Mouse (Mus musculus) heart, embryonic 14.5 days (tissue): ENCODE results near the gene Akap13. TPM values are rescaled to one million over a fixed set of nuclear protein-coding genes. Genes with fewer than 3 reads are reported as not detected.
A peak's percentile ranks its signal among the peaks of the same experiment; 100 is the strongest.

Experiments
- ATAC-seq: fragments of 200-750 bp; cut with Nextera tagmentation; 2 replicates; pipeline ENCODE4 v1.8.0; 2017; ENCODE audit warnings: low read depth, moderate TSS enrichment; ENCODE audit not compliant: insufficient number of reproducible peaks, insufficient read depth, low FRiP score
- H3K27ac ChIP-seq, 2 experiments: fragments of 200-500 bp in 1 of 2; fragments of 300-500 bp in 1 of 2; sonication (generic) in 1 of 2; replicated peaks in 1 of 2; 2 replicates each; pipeline ENCODE4 v1.5.1; 2012 to 2014; ENCODE audit warnings: low read depth in 2 of 2, low read length in 2 of 2, control low read depth in 1 of 2, mild to moderate bottlenecking in 1 of 2, mixed read lengths in 1 of 2; ENCODE audit not compliant: control insufficient read depth in 1 of 2, insufficient read depth in 1 of 2
- H3K27me3 ChIP-seq: fragments of 300-500 bp; sonication (generic); 2 replicates; pipeline ENCODE4 v1.6.1; 2014; ENCODE audit warnings: mild to moderate bottlenecking, low read length, control low read depth; ENCODE audit not compliant: control insufficient read depth, insufficient read depth
- H3K36me3 ChIP-seq: fragments of 300-500 bp; sonication (generic); 2 replicates; pipeline ENCODE4 v1.6.1; 2014; ENCODE audit warnings: mild to moderate bottlenecking, control low read depth, low read length, mixed read lengths; ENCODE audit not compliant: control insufficient read depth, insufficient read depth
- H3K4me1 ChIP-seq, 2 experiments: fragments of 200-500 bp in 1 of 2; fragments of 300-500 bp in 1 of 2; sonication (generic) in 1 of 2; 2 replicates each; pipeline ENCODE4 v1.6.1; 2012 to 2014; ENCODE audit warnings: low read length in 2 of 2, control low read depth in 1 of 2, mixed read lengths in 1 of 2; ENCODE audit not compliant: control insufficient read depth in 2 of 2, insufficient read depth in 2 of 2
- H3K4me2 ChIP-seq: fragments of 300-500 bp; sonication (generic); 2 replicates; pipeline ENCODE4 v1.6.1; 2014; ENCODE audit warnings: mild to moderate bottlenecking, low read length
- H3K4me3 ChIP-seq, 2 experiments: fragments of 200-500 bp in 1 of 2; fragments of 300-500 bp in 1 of 2; sonication (generic) in 1 of 2; 2 replicates each; pipeline ENCODE4 v1.5.1; 2012 to 2014; ENCODE audit warnings: low read length in 2 of 2, mild to moderate bottlenecking in 2 of 2, control low read depth in 1 of 2, low read depth in 1 of 2, moderate library complexity in 1 of 2; ENCODE audit not compliant: control insufficient read depth in 1 of 2, insufficient read depth in 1 of 2
- H3K9ac ChIP-seq: fragments of 300-500 bp; sonication (generic); 2 replicates; pipeline ENCODE4 v1.6.1; 2014; ENCODE audit warnings: mild to moderate bottlenecking, low read length
- H3K9me3 ChIP-seq: fragments of 300-500 bp; sonication (generic); 2 replicates; pipeline ENCODE4 v1.6.1; 2016; ENCODE audit warnings: low read length, control low read depth; ENCODE audit not compliant: control insufficient read depth
- WGBS: fragments of 180-500 bp; shearing (Covaris S2); extraction: QIAGEN DNeasy Blood & Tissue Kit; methylation state at CpG from one replicate; pipeline ENCODE4 v1.1.7; 2014; 5-methylcytosine and 5-hydroxymethylcytosine counted together
- polyA plus RNA-seq: library from polyadenylated mRNA; unstranded; fragments of >200 nt; fragmentation: Nextera tagmentation; extraction: Ambion mirVana; gene quantifications from 2 replicates; pipeline ENCODE4 v1.2.1, GENCODE M21; 2014

The Akap13 gene
- polyA plus RNA-seq, 1 experiment from 2014 or later, result 54.9 TPM

- Histone ChIP-seq H3K27me3 (no peaks in the 10 kb centered on the region), H3K4me1 (peaks cover 4 to 18% of the 10 kb centered on the region in 2 experiments), H3K36me3 (peaks cover 50% of the 10 kb centered on the region), H3K4me3 (no peak overlapping the region), H3K9ac (no peak overlapping the region), H3K4me2 (no peak overlapping the region), H3K27ac (no peak overlapping the region), H3K9me3 (no peaks in the 10 kb centered on the region)
- ATAC-seq, result no peak
- 46% methylated on average over 1 of the region's 1 CpGs for WGBS
These were observed 213.1 kb downstream of the Akap13 start for GRCm38 (mm10) chr7:75668396-75668795.

DNA sequence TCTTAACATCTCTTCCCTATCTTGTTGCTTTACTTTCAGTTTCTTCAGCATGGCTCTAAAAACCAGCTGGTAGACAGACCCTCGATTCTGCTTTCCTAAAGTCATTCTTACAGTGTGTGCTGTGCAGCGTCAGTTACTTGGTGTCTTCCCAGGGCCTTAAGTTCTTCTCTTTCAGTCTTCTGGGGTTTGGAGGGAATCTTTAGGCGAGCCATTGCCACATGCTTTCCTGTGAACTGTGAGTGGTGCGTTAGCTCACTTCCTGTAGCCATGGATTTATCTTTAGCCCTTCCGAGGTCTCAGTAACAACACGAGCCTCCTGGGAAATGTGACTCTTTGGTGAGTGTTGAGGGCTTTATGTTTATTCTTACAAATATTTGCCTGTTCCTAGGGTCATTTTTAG lies 214.1 kb downstream of the Akap13 start:
- ATAC-seq, result no peak
- Histone ChIP-seq H3K27ac (peak overlapping the region; percentile 14 to 48; a peak in 2 of 4 replicates), H3K27me3 (no peaks in the 10 kb centered on the region), H3K4me2 (peak overlapping the region; percentile 18; the same call in 1 of the 2 replicates), H3K36me3 (peaks cover 45% of the 10 kb centered on the region), H3K4me1 (peaks cover 4 to 18% of the 10 kb centered on the region in 2 experiments), H3K9me3 (no peaks in the 10 kb centered on the region), H3K4me3 (no peak overlapping the region), H3K9ac (0 out of 2 replicates have a peak overlapping the region, but pooled peaks have one; percentile 17)
- WGBS, result 42% methylated on average over 6 of the region's 6 CpGs

DNA sequence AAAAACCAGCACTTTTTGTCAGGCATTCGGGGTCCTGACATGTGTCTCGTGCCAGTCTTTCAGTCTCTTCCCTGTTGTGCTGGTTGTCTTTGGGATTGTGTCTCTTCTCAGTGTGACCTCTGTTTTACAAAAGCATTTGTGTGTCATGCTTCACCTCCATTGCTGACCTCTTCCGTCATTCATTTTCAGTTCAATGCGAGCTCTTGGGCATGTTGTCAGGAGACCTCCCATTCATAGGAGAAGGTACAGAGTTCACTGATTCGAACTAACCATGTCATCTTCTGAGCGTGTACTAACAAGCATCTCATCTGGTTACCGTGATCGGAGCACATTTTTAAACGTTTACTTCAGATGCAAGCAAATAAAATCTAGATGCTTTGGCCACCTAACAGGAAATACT lies 224.3 kb downstream of the Akap13 start:
- 0 out of 4 replicates have a peak, but pooled peaks cover 0 to 3% of the 10 kb centered on the region in 2 experiments for H3K4me1 ChIP-seq
- no peak overlapping the region for H3K4me2 ChIP-seq
- no peak overlapping the region for H3K9ac ChIP-seq
- no peaks in the 10 kb centered on the region for H3K9me3 ChIP-seq
- no peak for ATAC-seq
- no peak overlapping the region for H3K27ac ChIP-seq
- no peaks in the 10 kb centered on the region for H3K27me3 ChIP-seq
- H3K36me3 ChIP-seq, result peaks cover 73% of the 10 kb centered on the region
- 90% methylated on average over 9 of the region's 9 CpGs for WGBS
- H3K4me3 ChIP-seq, result no peak overlapping the region

- Histone ChIP-seq H3K27ac (no peak overlapping the region), H3K9ac (no peak overlapping the region), H3K4me1 (0 out of 4 replicates have a peak, but pooled peaks cover 0 to 3% of the 10 kb centered on the region in 2 experiments), H3K9me3 (no peaks in the 10 kb centered on the region), H3K36me3 (peaks cover 85% of the 10 kb centered on the region), H3K4me3 (no peak overlapping the region), H3K4me2 (no peak overlapping the region), H3K27me3 (no peaks in the 10 kb centered on the region)
- WGBS, result 95% methylated on average over 1 of the region's 1 CpGs
- no peak for ATAC-seq
These were observed 227.6 kb downstream of the Akap13 start for GRCm38 (mm10) chr7:75682901-75683300.

DNA sequence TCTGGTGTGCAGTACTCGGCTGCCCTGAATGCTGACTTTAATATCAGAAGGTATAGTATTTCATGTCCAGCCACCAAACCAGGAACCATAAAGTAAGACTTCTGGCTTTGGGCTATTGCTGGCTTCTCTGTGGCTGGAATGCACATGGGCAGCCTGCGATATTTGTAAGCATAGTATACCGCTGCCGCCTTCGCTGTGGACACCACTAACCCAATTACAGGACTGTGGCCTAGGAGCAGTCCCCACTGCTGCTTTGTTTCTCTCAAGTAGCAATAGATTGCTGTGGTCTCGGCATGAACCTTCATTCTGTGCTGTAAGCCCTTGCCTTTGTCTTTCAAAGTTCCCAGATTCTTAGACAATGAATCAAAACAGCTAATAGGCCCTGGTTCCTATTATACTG lies 228.1 kb downstream of the Akap13 start:
- no peak overlapping the region for H3K4me3 ChIP-seq
- 0 out of 4 replicates have a peak, but pooled peaks cover 0 to 3% of the 10 kb centered on the region in 2 experiments for H3K4me1 ChIP-seq
- no peak for ATAC-seq
- H3K27me3 ChIP-seq, result no peaks in the 10 kb centered on the region
- H3K36me3 ChIP-seq, result peaks cover 85% of the 10 kb centered on the region
- H3K4me2 ChIP-seq, result no peak overlapping the region
- no peaks in the 10 kb centered on the region for H3K9me3 ChIP-seq
- H3K27ac ChIP-seq, result no peak overlapping the region
- 86% methylated on average over 6 of the region's 6 CpGs for WGBS
- H3K9ac ChIP-seq, result no peak overlapping the region

- no peaks in the 10 kb centered on the region for H3K27me3 ChIP-seq
- H3K4me3 ChIP-seq, result no peak overlapping the region
- H3K9me3 ChIP-seq, result no peaks in the 10 kb centered on the region
- WGBS, result 75% methylated on average over 3 of the region's 3 CpGs
- no peak for ATAC-seq
- no peak overlapping the region for H3K9ac ChIP-seq
- 0 out of 4 replicates have a peak, but pooled peaks cover 0 to 3% of the 10 kb centered on the region in 2 experiments for H3K4me1 ChIP-seq
- H3K36me3 ChIP-seq, result peaks cover 86% of the 10 kb centered on the region
- H3K4me2 ChIP-seq, result no peak overlapping the region
- no peak overlapping the region for H3K27ac ChIP-seq
These were observed 229.6 kb downstream of the Akap13 start for GRCm38 (mm10) chr7:75684976-75685375.

DNA sequence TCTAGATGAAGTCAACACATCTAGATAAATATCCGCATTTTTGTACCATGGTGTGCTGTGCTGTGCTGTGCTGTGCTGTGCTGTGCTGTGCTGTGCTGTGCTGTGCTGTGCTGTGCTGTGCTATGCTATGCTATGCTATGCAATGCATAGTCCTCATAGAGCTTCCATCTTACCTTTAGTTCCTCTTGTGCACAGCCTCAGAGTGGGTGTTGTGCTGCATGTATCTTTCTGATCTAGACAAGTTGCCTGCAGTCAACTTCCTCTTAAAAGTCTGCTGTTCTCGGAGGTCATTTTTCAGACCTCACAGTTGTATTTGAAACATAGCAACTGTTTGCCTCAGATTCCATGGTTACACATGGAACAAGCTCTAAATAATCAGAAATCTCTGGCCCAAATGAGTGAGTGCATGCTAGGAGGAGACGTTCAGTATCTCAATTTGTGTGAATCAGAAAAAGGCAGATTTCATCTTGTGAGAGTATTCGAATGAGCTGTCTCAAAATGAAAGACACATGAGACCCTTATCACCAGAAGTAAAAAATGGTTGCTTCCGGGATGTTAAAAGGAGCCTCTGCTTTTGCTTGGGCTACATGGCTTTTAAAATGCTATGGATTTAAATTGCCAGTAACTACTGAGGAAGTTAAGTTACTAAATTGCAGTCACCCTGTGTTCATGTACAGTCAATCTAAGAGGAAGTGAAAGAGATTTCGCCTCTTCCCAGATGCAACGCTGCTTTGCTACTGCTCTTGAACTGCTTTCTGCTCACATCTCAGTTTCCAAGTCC lies 230.9 kb downstream of the Akap13 start:
- Histone ChIP-seq H3K9ac (no peak overlapping the region), H3K4me3 (no peak overlapping the region), H3K27ac (no peak overlapping the region; a peak in 1 of 4 replicates), H3K27me3 (no peaks in the 10 kb centered on the region), H3K4me2 (no peak overlapping the region), H3K4me1 (0 out of 4 replicates have a peak, but pooled peaks cover 0 to 3% of the 10 kb centered on the region in 2 experiments), H3K9me3 (no peaks in the 10 kb centered on the region), H3K36me3 (peaks cover 89% of the 10 kb centered on the region)
- WGBS, result 81% methylated on average over 7 of the region's 7 CpGs
- ATAC-seq, result no peak
